Mouse (Mus musculus): ENCODE data around the gene Sptan1.

Gene Sptan1

DNA sequence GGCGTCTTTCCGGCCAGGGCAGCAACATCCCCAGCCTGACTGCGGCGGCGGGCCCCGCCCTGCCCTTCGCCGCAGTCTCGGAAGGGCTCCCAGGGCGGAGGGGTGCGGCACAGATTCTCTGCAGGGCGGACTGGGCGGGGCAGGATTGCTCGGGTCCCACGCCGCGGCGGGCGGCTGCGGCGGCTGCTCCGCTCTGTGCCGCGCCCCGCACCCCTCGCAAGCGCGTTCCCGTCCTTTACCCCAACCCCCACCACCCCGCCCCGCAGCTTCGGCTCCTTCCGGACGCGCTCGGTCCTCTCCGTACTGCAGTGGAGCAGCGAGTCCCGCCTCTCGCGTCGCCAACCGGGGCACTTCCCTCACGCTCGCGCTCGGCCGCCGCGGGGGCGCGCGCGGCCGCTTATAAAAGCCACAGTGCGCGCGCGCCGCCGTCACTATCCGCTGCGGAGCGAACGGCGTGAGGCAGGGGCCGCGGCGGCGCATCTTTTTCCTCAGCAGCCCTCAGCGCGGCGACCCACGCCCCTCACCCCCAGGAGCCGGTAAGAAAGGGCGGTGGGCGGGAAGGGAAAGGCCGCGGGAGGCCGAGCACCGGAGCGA is at the start of gene Sptan1:
Gene Sptan1 (plus strand): TSS at position 311 of the 594 bp plus-strand sequence.
- peak; percentile 94 for DNase-seq (ENCODE audit: low read depth, low spot score)

DNA sequence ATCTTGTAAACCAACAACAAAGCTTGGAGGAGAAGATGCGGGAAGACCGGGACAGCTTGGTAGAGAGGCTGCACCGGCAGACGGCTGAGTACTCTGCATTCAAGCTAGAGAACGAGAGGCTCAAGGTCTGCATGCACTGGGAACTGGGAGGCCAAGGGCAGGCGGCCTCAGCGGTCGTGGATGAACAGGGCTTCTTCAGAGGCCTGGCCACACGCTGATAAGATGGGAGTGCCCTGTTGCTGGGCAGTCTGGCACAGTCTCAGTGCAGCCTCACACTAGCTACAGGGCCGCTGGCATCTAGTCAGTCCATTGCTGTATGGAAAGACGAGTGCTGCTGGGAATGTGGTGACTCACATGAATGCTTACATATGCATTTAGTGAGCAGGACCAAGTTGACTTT is 47.7 kb upstream of the Sptan1 start:
- DNase-seq (ENCODE audit: low read depth, low spot score) = no peak

DNA sequence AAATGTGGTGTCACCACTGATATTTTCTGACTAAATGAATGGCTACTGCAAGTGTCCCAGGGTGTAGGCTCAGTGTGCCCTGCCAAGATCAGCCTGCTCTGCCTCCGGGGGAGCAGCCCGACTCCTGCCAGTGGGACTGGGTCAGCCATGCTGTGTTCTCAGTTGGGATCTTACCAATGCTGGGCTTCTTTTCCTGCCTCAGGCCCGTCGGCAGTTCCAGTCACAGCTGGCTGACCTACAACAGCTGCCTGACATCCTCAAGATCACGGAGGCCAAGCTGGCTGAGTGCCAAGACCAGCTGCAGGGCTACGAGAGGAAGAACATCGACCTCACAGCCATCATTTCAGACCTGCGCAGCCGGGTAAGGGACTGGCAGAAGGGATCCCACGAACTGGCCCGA is 43.3 kb upstream of the Sptan1 start:
- peak; percentile 61 for DNase-seq (ENCODE audit: low read depth, low spot score)

DNA sequence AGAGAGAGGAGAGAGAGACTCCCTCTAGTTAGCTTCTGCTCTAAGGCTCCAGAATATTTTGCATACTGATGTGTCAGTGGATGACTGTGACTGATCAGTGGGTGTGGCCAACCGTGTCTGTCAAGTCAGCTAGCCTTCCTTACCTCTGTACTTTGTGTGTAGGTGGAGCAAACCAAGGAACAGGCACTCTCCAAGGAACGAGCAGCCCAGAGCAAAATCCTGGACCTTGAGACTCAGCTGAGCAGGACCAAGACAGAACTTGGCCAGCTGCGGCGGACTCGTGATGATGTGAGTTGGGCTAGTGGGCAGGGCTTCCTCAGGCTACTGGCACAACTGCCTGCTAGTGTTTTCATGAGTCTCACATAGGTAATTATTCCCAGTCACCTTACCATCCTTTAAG is 38.8 kb upstream of the Sptan1 start:
- DNase-seq (ENCODE audit: low read depth, low spot score) = no peak

DNA sequence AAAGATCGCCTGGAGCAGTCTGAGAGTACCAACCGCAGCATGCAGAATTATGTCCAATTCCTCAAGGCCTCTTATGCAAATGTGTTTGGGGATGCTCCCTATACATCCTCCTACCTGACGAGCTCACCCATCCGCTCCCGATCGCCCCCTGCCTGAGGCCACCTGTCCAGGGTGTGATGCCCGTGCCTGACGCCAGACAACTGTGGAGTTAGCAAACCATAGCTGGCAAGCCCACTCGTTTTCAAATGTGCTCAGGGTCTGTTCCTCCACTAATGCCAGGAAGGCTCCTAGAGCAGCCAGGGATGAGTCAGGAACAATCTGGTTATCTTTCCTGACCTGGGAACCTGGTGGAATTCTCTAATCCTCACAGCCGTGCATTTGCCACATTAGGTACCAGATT is 34.9 kb upstream of the Sptan1 start:
- DNase-seq (ENCODE audit: low read depth, low spot score) = peak; percentile 41

DNA sequence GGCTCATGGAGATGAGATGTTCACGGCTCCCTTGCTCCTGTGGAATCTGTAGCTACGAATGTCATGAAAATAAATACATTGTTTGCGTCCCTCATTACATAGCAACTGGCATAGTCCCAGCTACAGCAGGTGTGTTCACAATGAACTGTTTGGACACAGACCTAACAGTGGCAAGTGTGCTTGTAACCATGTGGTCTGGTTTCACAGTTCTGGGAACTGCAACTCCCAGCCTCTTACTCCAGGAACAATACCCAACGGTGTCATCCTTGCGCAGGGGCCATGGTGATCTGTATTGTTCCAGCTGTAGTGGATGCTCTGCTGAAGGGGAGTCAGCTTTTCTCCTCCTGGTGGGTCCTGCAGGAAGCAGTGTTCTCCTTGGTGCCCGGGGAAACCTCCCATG is 34.2 kb upstream of the Sptan1 start:
- DNase-seq (ENCODE audit: low read depth, low spot score) = no peak

DNA sequence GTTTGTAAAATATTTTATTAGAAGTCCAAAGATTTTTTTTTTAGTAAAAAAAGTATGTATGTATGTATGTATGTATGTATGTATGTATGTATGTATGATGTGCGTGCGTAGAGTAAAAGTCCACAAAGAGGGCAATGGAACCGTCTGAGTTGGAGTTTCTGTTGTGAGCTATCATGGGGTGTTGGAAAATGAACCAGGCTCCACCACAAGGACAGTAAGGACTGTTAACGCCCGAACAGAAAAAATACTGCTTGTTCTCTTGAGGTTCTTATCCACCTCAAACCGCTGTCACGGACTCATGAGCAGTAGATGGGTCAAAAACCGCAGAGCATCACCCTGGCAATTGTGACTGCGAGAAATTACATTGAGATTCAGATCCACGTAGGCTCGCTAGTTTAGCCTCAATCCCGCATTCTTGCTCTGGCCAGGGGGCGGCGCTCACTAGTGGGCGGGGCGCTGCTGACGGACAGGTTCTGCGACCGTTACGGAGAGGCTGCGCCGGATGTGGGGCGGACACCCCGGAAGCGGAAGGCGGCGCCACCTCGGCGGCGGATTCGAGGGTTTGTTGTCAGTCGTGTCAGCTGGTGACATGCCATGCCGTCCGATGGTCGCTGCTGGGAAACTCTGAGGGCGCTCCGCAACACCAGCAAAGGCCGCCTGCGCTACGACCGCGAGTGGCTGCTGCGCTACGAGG is 30.3 kb upstream of the Sptan1 start, which contains the start of gene Gle1:
Gene Gle1 (plus strand): TSS at position 521 of the 694 bp plus-strand sequence.
- peak; percentile 95 for DNase-seq (ENCODE audit: low read depth, low spot score)

DNA sequence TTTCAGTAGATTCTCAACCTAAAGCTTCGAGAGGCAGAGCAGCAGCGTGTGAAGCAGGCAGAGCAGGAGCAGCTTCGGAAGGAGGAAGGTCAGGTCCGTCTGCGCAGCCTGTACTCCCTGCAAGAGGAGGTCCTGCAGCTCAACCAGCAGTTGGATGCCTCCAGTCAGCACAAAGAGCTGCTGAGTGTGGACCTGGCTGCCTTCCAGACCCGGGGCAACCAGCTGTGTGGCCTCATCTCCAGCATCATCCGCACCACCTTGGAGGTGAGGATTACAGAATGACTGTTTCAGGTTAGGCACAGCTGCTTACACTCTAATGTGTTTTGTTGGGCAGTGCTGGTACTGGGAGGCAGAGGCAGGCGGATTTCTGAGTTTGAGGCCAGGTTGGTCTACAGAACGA is 25.3 kb upstream of the Sptan1 start:
- DNase-seq (ENCODE audit: low read depth, low spot score) = no peak

DNA sequence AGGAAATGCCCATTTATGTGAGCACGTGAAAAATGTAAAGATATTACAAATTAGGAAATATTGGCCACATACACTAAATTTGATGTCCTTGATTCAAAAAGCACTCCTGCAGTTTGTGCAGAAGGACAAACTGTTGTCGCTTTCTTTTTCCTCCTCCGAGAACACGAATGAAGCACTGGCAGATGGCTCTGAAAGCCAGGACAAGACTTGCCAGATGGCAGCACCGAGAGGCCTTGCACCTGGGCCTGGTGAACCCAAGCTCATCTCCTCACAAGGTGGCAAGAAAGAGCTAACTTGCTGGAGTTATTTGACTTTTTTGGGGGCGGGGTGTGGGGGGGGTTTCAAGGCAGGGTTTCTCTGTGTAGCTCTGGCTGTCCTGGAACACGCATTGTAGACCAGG is 24.5 kb upstream of the Sptan1 start:
- no peak for DNase-seq (ENCODE audit: low read depth, low spot score)

DNA sequence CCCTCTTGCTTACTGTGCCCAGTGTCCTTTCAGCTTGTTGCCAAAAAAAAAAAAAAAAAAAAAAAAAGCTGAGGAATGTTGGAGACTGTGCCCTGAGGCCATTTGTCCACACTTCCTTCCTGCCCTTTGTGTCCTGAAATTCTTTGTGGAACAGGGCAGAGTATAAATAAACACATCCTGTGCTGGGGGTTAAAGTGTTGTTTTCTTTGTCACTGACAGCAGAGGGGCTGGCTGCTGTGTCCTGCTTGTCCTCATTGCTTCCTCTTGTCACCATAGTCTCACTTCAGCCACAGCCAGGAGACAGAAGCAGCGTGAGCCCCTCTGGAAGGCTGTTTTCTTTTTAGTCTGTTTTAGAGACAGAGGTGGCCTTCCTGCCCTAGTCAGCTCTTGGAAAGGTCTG is 20.6 kb upstream of the Sptan1 start:
- DNase-seq (ENCODE audit: low read depth, low spot score) = peak; percentile 86

DNA sequence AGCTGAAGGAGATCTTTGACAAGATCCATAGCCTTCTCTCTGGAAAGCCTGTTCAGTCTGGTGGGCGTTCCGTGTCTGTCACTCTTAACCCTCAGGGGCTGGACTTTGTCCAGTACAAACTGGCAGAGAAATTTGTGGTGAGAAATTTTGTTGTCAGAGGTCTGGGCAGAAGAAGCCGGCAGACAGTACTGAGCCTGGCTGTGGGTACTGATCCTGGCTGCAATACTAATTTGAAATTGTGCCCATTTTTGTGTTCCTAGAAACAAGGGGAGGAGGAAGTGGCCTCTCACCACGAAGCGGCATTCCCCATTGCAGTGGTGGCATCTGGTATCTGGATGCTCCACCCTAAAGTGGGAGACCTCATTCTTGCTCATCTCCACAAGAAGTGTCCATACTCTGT is 16.5 kb upstream of the Sptan1 start:
- no peak for DNase-seq (ENCODE audit: low read depth, low spot score)

DNA sequence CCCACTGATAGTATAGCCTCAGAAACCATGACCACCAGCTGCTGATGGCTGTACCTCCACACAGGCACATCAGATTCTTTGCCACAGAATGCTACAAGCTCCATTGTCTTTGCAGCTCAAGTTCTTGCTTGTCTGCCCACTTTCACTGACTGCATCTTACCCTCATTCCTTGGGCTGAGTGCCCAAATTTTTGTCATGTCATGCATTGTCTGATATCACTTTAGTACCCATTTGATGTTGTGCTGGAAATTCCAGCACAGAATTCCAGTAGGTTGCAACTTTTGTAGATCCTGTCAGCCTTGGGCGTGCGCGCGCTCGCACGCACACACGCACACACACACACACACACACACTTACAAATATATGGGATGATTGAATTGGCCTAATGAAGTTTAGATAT is 4.1 kb upstream of the Sptan1 start:
- no peak for DNase-seq (ENCODE audit: low read depth, low spot score)

DNA sequence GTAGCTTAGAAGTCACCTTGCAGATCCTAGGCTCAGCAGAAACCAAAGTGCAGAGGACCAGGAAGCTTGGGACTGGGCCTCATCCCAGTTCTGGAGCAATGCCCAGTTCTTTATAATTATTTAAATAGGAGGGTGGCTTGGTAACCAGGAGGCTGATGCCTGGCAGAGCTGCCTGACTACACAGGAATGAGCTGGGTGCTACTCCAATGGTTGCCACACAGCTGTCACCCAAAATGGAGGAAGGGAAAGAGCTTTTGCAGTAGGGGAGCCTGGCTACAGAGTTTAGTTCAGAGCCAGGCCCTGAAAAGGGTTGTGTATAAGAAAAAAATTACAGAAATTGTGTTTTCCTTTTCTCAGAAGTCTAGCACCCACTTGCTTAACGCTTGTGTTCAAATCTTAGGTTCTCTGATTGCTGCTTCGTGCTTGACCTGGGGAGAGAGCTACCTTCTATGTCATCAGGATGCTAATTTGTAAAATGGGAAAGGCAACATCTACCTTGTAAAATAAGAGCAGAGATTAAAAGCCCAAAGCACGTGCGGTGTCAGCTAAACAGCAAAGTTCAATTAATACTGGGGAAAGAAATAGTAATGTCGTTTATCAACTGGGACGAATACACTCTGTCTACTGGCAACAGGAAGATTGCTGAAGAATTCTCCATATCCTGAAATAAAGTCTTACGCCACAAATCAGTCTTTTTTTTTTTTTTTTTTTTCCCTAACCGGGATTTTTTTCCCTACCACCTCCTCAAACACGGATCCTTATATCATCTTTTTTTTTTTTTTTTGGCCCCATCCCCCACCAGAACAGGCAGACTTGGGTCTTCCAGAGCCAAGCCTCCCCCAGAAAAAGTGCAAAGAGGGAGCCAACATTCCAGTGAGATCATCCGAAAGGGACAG is 758 bp upstream of the Sptan1 start:
- DNase-seq (ENCODE audit: low read depth, low spot score) = no peak

DNA sequence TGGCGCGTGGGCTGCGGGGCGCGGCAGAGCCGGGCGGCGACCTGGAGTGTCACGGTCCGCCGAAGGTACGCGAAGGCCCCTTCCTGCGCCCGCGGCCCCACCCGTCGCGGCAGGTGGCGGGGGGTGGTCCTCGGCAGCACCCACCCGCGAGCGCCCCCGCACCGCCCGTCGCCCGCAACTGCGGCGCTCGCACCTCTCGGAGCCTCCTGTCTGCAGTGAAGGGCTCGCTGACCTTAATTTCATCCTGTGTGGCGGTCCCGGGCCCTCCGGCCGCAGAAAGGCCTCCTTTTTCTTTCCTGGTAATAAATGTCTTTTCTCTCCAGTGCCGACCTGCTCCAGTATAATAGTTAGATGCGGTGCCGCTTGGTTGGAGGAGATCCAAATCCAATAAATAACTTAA is 546 bp downstream of the Sptan1 start:
- DNase-seq (ENCODE audit: low read depth, low spot score) = peak; percentile 40

DNA sequence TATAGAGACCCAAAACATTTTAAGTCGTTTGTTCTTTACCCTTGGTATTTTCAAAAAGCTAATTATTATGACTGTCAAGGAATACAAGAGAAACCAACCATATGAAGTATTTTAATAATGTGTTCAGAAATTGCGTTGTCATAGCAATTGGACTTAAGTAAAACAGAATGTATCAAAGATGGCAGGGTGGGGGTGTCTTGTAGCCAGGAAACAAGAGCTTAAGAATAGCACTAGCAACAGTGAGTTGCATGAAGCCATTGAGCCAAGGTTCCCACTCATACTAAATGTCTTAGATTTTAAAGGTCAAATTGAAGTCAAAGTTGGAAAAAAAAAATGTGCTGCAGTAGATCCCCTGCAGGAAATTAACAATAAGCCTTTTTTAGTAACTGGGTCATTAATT is 1.5 kb downstream of the Sptan1 start:
- DNase-seq (ENCODE audit: low read depth, low spot score) = no peak

DNA sequence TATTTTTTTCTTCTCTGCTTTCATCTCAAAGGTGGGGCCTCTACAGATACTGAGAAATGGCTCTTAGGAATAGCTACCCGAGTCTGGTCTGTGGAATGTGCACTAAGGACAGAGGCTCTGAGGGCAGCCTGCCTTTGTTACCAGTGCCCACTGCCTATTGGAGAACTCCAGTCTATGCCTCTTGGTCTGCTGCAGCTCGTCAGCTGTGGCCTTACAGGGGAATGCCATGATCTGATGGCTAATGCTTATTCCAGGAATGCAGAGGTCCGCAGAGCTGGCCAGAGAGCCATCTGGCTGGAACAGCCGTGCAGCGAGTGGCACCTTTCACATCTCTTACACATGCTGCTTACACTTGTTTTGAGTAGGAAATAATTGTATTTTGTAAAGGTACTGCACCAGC is 2.4 kb downstream of the Sptan1 start:
- no peak for DNase-seq (ENCODE audit: low read depth, low spot score)

DNA sequence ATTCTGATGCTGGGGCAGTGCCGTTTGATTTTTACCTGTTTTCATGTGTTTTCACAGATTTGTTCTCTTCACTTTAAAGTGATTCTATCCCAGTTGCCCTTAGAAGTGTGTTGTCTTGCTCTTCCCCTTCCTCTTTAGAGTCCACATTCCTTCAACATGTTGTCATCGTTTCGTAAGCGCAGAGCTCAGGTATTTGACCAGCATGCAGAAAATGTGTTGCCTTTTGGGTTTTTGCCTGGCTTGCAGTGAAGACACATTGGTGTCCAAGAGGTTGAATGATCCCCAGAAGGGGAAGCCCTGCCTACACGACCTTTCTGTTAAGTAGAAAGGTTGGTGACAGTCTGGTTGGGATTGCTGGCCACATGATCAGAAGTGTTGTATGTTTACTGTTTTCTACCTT is 3.3 kb downstream of the Sptan1 start:
- DNase-seq (ENCODE audit: low read depth, low spot score) = peak; percentile 37

DNA sequence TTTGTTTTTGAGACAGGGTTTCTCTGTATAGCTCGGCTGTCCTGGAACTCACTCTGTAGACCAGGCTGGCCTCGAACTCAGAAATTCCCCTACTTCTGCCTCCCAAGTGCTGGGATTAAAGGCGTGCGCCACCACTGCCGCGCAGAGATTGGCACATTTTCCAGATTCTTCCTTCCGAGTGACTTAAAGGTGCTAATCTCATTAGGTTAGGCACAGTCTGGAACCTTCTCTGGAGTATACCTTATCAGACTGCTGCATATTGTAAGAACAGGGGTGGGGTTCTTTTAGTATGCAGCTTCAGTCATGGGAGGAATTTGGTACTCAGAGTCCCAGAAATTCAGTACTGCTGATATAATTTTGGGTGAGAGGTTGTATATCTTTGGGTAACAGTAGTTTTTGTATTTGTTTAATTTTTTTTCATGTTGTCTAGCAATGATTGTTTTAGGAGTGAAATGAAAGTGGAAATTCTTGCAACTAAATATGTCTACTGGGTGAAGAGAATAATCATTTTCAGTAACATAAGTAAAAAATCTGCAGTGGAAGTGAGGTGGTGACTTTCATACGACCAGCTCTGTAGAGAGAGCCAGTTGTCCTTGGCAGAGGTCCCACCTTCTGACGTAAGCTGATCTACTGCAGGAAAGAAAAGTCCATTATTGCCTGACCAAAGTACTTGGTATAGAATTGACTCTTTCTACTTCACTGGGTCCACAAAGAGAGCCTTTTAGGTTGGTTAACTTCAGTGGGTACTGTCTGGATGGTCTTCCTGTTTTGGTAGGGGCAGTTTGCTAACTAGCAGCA is 6.7 kb downstream of the Sptan1 start:
- no peak for DNase-seq (ENCODE audit: low read depth, low spot score)

DNA sequence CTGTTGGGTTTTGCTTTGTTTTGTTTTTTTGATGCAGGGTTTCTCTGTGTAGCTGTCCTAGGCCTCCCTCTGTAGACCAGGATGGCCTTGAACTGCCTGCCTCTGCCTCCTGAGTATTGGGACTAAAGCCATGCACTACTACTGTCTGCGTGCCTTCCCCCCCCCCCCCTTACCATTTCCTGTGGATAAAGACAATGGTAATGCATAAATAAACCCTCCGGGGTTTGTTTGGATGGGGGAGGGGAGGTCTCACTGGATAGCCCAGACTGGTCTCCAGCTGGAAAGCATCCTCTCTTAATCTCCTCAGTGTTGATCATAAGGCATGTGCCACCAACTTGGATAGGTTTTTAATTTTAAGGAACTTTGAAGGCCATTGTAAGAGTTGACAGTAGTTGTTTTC is 8.2 kb downstream of the Sptan1 start:
- DNase-seq (ENCODE audit: low read depth, low spot score) = peak; percentile 95

DNA sequence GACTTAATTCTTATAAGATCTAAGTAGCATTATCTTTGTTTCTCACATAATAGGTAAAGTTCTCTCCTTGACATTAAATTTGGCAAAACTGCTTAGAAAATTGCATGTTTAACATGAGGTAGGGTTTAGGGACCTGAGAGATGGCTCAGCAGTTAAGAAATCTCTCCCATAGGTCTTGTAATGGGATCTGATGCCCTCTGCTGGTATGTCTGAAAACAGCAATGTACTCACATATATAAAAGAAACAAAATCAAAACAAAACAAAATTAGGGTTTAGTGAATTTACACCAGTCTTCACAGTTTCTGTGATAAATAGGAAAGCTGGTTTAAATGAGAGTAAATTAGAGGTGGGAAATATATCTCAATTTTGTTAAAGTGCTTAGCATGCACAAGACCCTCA is 11.9 kb downstream of the Sptan1 start:
- peak; percentile 59 for DNase-seq (ENCODE audit: low read depth, low spot score)

DNA sequence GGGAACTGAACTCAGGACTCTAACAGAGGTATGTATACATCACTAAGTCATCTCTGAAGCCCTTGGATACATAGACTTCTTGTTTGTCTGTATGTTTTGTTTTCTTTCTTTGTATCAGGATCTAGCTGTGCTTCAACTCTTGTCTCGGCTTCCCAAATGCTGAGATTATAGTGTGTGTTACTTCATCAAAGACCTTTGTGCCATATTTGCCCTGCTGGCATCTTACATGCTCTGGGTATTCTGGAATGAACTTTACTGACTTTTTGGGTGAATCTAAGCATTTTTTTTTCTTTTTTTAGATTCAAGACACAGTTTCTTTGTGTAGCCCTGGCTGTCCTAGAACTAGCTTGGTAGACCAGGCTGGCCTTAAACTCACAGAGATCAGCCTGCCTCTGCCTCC is 15.3 kb downstream of the Sptan1 start:
- no peak for DNase-seq (ENCODE audit: low read depth, low spot score)

DNA sequence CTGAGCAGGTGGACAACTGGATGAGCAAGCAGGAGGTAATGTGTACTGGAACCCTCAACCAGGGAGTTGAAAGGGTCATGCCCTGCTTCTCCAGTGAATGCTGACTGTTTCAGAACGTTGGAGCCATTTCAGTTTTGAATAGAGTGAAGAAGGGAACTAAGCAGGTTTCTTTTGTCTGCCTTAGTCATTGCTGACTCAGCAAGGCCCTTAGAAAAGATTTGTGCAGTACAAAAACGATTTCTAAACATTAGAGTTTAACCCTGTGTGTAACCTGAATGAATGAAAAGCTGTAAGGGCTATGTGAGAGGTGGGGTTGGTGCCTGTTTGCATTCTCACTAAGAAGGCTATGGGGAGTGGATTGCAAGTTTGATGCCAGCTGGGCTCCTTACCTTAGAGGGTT is 26.6 kb downstream of the Sptan1 start:
- no peak for DNase-seq (ENCODE audit: low read depth, low spot score)

Measured in R1 (cell line).